Mouse (Mus musculus) ES-Bruce4 (cell line): Measurements from ENCODE around the gene Slc2a10. TPM values are rescaled to one million over a fixed set of nuclear protein-coding genes. Genes with fewer than 3 reads are reported as not detected.
A peak's percentile ranks its signal among the peaks of the same experiment; 100 is the strongest.

Experiments
- H3K27ac ChIP-seq: 2 replicates; pipeline ENCODE4 v1.5.1; 2012; ENCODE audit warnings: low read length, inconsistent platforms; ENCODE audit not compliant: insufficient read depth
- H3K27me3 ChIP-seq: 2 replicates; pipeline ENCODE4 v1.6.1; 2012; ENCODE audit warnings: mild to moderate bottlenecking, low read length, inconsistent platforms; ENCODE audit not compliant: control insufficient read depth, poor library complexity, insufficient read depth, severe bottlenecking
- H3K36me3 ChIP-seq: 2 replicates; pipeline ENCODE4 v1.6.1; 2012; ENCODE audit warnings: inconsistent platforms, mild to moderate bottlenecking, low read length, moderate library complexity; ENCODE audit not compliant: control insufficient read depth, poor library complexity, insufficient read depth, severe bottlenecking
- H3K4me1 ChIP-seq: one replicate; pipeline ENCODE4 v1.8.1; 2011; ENCODE audit warnings: low read length; ENCODE audit not compliant: control insufficient read depth, insufficient read depth
- H3K4me3 ChIP-seq: 2 replicates; pipeline ENCODE4 v1.5.1; 2011; ENCODE audit warnings: low read depth, mild to moderate bottlenecking, low read length
- H3K9ac ChIP-seq: 2 replicates; pipeline ENCODE4 v1.6.1; 2012; ENCODE audit warnings: low read depth, mild to moderate bottlenecking, inconsistent platforms; ENCODE audit not compliant: poor library complexity, severe bottlenecking
- H3K9me3 ChIP-seq: replicated peaks from 2 replicates; pipeline ENCODE4 v1.6.1; 2012; ENCODE audit warnings: mild to moderate bottlenecking, low read length, inconsistent platforms; ENCODE audit not compliant: control insufficient read depth, poor library complexity, insufficient read depth, severe bottlenecking
- CTCF ChIP-seq: IDR thresholded peaks from one replicate; pipeline ENCODE4 v1.8.1; 2011; ENCODE audit warnings: low read depth, low read length
- EP300 ChIP-seq: IDR thresholded peaks from 2 replicates; pipeline ENCODE4 v1.6.1; 2011; ENCODE audit warnings: low read depth, low read length; ENCODE audit not compliant: insufficient read depth
- POLR2A ChIP-seq: IDR thresholded peaks from one replicate; pipeline ENCODE4 v1.8.1; 2011; ENCODE audit warnings: low read length; ENCODE audit not compliant: insufficient read depth
- polyA plus RNA-seq: library from polyadenylated mRNA; stranded (reverse); fragments of >200 nt; gene quantifications from 2 replicates; pipeline ENCODE4 v1.2.4, GENCODE M21; 2011; ENCODE audit warnings: low read depth; ENCODE audit not compliant: missing spikeins, insufficient read depth, insufficient read length

Gene Slc2a10
- polyA plus RNA-seq, result 0.22 and 0.52 TPM in 2 replicates

DNA sequence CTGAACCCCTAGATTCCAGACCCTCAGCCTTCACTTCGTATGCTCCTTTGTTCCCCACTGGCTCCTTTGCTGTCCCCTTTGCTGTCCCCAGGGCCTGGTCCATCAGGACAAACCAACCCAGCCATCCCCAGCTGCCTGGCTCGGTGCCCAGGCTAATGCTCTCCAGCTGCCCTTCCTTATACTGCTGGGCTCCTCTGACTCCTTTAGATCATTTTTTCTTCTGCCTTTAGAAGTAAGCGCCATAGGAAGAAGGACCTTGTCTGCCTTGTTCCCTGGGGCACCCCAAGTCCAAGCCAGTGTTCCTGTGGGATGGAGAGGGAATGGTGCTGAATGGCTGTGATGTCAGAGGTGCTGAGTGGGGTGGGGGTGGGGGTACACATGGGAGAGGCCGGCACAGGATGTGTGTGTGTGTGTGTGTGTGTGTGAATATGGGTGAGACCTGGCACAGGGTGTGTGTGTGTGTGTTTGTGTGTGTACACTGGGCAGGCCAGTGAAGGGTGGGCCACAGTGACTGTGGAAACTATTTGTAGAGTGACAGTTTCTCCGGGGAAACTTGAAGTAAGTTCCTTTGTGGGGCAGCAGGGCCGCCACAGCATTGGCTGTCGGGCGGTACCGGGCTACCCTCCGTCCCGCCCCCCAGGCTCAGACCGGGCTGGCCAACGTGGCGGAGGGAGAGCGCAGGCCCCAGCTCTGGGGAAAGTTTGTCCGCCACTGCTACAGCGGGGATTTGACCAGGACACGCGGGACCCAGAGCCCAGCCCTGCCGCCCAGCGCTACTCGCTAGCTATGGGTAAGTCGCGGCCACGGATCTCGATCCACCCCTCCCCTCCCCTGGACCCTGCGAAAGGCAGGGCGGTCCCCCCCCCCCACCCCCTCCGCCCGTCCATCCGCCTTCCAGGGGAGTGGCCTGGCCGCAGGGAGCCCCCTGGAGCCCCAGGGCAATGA lies at the start of gene Slc2a10:
Gene Slc2a10 (plus strand): TSS at position 529 of the 945 bp plus-strand sequence.
- H3K4me1 ChIP-seq, result no peaks in the 10 kb centered on the region
- no peaks in the 10 kb centered on the region for H3K9me3 ChIP-seq
- no peaks in the 10 kb centered on the region for H3K36me3 ChIP-seq
- no peak for TF ChIP-seq EP300
- TF ChIP-seq CTCF, result no peak
- no peak for TF ChIP-seq POLR2A
- H3K4me3 ChIP-seq, result peak within 1 kb of the TSS; percentile 59
- peak within 1 kb of the TSS; percentile 42 for H3K9ac ChIP-seq
- H3K27ac ChIP-seq, result no peak within 1 kb of the TSS
- H3K27me3 ChIP-seq, result no peaks in the 10 kb centered on the region

DNA sequence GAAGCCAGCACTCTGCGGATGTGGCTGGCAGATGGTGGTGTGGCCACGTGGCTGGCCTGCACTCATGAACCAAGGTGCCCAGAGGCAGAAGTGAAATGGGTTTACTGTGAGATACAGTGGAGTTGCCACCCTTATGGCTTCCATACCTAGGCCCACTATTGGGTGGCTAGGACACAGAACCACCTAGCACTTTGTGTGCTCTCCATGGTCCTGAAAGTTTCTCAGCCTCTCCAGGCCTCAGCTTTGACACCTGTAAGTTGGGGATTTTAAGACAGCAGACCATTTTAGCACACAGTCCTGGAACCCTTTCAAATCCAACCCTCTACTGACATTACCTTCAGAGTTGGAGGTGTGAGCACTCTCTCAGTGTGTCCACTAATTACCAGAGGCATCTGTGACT lies 46.9 kb upstream of the Slc2a10 start:
- no peaks in the 10 kb centered on the region for H3K4me1 ChIP-seq
- H3K4me3 ChIP-seq, result no peak overlapping the region
- no peaks in the 10 kb centered on the region for H3K36me3 ChIP-seq
- H3K27ac ChIP-seq, result no peak overlapping the region
- H3K9ac ChIP-seq, result no peak overlapping the region
- H3K27me3 ChIP-seq, result no peaks in the 10 kb centered on the region
- no peak for TF ChIP-seq EP300
- TF ChIP-seq CTCF, result no peak
- no peak for TF ChIP-seq POLR2A
- H3K9me3 ChIP-seq, result no peaks in the 10 kb centered on the region

DNA sequence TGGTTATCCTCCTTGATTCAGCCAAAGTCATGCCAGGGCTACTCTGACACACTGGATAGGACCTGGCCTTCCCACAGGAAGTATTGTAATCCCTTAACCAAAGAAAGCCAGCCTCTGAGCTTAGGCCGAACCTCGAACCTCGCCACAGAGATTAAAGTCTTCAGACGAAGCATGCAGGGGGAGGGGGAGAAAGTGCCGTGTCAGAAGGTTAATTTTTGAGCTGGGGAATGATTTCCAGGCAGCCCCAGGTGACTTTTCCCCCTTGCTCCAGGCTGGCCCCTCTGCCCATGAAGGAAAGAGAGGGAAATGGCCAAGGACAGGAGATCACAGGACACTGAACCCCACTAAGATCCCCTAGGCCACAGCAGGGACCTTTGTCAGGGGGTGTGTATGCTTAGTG lies 45.4 kb upstream of the Slc2a10 start:
- Histone ChIP-seq H3K4me1 (no peaks in the 10 kb centered on the region), H3K9ac (no peak overlapping the region), H3K27me3 (no peaks in the 10 kb centered on the region), H3K36me3 (no peaks in the 10 kb centered on the region), H3K27ac (no peak overlapping the region), H3K4me3 (no peak overlapping the region), H3K9me3 (no peaks in the 10 kb centered on the region)
- no peak for TF ChIP-seq POLR2A
- TF ChIP-seq CTCF, result no peak
- no peak for TF ChIP-seq EP300

DNA sequence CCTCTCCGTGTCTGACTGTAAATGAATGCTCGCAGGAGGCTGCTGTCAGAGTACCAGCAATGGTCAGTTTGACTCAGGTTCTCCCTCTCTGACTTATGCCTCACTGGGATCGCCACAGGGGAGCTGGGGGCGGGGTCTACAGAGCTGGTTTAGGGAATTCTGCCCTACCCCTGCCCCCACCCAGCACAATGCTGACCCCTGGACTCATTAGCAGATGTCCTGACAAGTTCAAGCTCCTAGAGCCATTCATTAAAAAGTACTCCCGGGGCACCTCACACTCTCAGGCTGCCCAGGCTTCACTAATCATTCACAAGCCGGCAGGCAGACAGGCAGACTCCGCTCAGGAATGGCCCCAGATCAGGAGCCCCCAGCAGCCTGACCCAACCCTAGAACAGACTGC lies 43.9 kb upstream of the Slc2a10 start:
- H3K27me3 ChIP-seq, result no peaks in the 10 kb centered on the region
- H3K4me1 ChIP-seq, result no peaks in the 10 kb centered on the region
- no peak for TF ChIP-seq POLR2A
- TF ChIP-seq CTCF, result no peak
- no peak for TF ChIP-seq EP300
- H3K27ac ChIP-seq, result no peak overlapping the region
- no peak overlapping the region for H3K4me3 ChIP-seq
- no peaks in the 10 kb centered on the region for H3K9me3 ChIP-seq
- no peak overlapping the region for H3K9ac ChIP-seq
- no peaks in the 10 kb centered on the region for H3K36me3 ChIP-seq

DNA sequence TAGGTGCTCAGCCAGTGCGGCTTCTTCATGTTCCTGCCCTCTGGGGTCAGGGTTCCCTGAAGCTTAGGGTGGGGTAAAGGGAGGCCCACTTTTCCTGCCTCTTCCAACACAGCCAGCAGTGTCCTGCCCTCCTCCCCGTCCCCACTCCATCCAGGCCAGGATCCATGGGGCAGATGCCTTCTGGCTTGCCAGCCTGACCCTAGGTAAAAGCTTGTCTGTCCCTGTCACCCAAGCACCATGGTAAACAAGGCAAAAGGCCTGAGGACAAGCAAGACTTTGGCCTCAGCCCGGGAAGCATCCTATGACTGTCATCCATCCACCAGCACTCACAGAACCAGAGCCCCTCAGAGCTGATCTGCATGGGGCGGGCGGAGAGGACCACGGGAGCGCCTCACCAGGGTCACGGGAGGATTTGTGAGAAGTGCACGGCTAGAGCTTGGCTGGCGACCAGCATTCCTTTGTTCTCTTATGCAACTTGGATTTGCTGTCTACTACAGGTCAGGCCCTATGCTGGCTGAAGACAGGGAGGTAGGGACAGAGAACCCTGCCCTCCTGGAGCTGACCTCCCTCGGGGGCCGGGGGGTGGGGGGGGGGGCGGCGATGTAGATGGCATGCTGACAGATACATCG lies 35.6 kb upstream of the Slc2a10 start:
- no peaks in the 10 kb centered on the region for H3K9me3 ChIP-seq
- H3K9ac ChIP-seq, result no peak overlapping the region
- H3K36me3 ChIP-seq, result no peaks in the 10 kb centered on the region
- TF ChIP-seq POLR2A, result no peak
- no peak for TF ChIP-seq CTCF
- no peak for TF ChIP-seq EP300
- H3K27me3 ChIP-seq, result no peaks in the 10 kb centered on the region
- H3K4me3 ChIP-seq, result no peak overlapping the region
- no peaks in the 10 kb centered on the region for H3K4me1 ChIP-seq
- H3K27ac ChIP-seq, result no peak overlapping the region

DNA sequence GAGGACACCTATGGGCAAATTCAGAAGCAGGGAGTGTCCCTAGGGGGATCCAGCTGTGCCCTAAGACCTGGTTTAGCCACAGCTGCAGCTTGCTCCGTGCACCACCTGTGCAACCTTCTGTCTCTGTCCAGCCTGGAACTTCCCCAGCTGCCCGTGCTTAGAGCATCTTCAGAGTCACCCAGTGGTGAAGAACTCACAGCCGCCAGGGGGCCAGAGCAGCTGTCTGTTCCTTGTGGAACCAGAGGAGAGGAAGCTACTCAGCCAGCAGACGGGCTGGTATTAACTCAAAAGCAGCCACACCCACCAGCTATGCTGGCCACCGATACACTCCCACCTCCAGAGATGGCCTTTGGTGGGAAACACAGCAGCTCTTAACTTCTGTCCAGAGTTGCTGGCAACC lies 33.4 kb upstream of the Slc2a10 start:
- Histone ChIP-seq H3K36me3 (no peaks in the 10 kb centered on the region), H3K27ac (no peak overlapping the region), H3K4me1 (no peaks in the 10 kb centered on the region), H3K4me3 (no peak overlapping the region), H3K9ac (no peak overlapping the region), H3K27me3 (no peaks in the 10 kb centered on the region), H3K9me3 (no peaks in the 10 kb centered on the region)
- TF ChIP-seq POLR2A (no peak), EP300 (no peak), CTCF (no peak)
